Mouse (Mus musculus): Measurements from ENCODE around the gene Stag3. TPM values are rescaled to one million over a fixed set of nuclear protein-coding genes. Genes with fewer than 3 reads are reported as not detected.

Gene Stag3
- polyA plus RNA-seq, 1 experiment from 2014 or later: 0.41 TPM

DNA sequence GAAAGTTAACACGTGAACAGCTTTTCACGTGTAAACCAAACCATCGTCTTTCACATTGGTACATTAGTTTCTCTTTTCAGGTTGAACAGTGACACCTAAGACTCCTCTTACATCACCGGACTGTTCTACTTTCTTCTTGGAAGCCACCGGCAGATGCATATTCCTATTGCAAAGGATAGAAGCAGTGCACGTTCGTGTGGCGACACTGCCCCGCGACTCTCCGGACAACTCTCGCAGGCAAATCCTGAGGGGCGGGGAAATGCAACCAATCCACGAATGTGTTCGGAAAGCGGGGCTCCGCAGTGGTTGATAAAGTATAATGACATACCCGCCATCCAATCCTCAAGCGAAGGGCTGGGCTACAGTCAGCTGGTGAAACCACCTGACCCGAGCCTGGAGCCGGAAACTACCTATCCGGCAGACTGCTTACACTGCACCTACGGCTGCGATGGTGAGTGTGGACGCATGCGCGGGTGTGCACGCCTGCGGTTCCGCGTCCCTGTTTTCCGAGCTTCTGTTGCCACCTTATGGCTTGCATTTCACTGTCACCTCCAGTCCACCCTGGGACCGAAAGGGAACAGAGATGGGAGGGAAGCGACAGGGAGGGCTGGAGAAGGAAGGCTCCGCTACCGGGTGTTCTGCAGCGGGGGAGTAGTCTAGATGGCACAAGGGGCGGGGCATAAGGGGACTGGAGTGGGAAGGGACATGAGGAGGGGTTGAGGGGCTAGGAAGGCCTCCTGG, 24.5 kb upstream of the Stag3 start, which contains the start of gene Lamtor4:
Gene Lamtor4, plus strand, starts transcription at position 130 of the 741 bp plus-strand sequence.
- Histone ChIP-seq H3K4me2 (ENCODE audit: low read depth, low read length) (peak within 1 kb of the TSS; percentile 85), H3K36me3 (replicated peaks; ENCODE audit: insufficient read depth, low read length) (peaks cover 25% of the 10 kb centered on the region), H3K4me3 (ENCODE audit: low read depth, low read length) (peak within 1 kb of the TSS; percentile 73), H3K9me3 (ENCODE audit: low read length) (no peaks in the 10 kb centered on the region), H3K9ac (replicated peaks) (peak within 1 kb of the TSS; percentile 73), H3K4me1 (ENCODE audit: insufficient read depth) (peaks cover 22% of the 10 kb centered on the region), H3K27ac (ENCODE audit: low read depth) (peak within 1 kb of the TSS; percentile 92), H3K27me3 (ENCODE audit: insufficient read depth, low read length) (no peaks in the 10 kb centered on the region)
- ATAC-seq (peak; percentile 99), DNase-seq (peak; percentile 91)
- TF ChIP-seq CTCF (IDR thresholded peaks at IDR 0.05; ENCODE audit: low read depth) (peak; percentile 53), EP300 (IDR thresholded peaks at IDR 0.05; ENCODE audit: low read depth) (peak; percentile 52; the same call in 1 of the 2 replicates)
- under 1% methylated on average over 38 of the region's 38 CpGs for WGBS (ENCODE audit: insufficient replicate concordance)

DNA sequence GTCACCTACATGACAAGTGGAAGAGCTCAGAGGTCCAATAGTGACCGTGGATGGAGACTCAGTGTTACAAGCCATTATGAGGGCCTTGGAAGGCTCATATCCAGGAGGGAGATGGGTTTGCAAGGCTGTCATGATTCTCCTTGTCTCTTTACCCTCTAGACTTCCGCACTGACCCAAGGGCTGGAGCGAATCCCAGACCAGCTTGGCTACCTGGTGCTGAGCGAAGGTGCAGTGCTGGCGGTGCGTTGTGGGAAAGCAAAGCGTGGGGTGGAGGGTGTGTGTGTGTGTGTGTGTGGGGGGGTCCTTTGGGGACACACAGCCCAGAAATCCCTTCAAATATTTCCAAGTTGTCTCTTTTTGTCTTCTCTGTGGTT, 24.0 kb upstream of the Stag3 start:
- WGBS (ENCODE audit: insufficient replicate concordance): 6% methylated on average over 7 of the region's 7 CpGs
- no peak for DNase-seq
- peak overlapping the region; percentile 92 for H3K27ac ChIP-seq (ENCODE audit: low read depth)
- peak overlapping the region; percentile 73 for H3K9ac ChIP-seq (replicated peaks)
- H3K9me3 ChIP-seq (ENCODE audit: low read length): no peaks in the 10 kb centered on the region
- peaks cover 25% of the 10 kb centered on the region for H3K4me1 ChIP-seq (ENCODE audit: insufficient read depth)
- H3K4me2 ChIP-seq (ENCODE audit: low read depth, low read length): peak overlapping the region; percentile 85
- H3K36me3 ChIP-seq (replicated peaks; ENCODE audit: insufficient read depth, low read length): peaks cover 29% of the 10 kb centered on the region
- no peak for TF ChIP-seq EP300 (IDR thresholded peaks at IDR 0.05; ENCODE audit: low read depth)
- no peak for TF ChIP-seq CTCF (IDR thresholded peaks at IDR 0.05; ENCODE audit: low read depth)
- H3K4me3 ChIP-seq (ENCODE audit: low read depth, low read length): peak overlapping the region; percentile 73
- no peak for ATAC-seq
- no peaks in the 10 kb centered on the region for H3K27me3 ChIP-seq (ENCODE audit: insufficient read depth, low read length)

DNA sequence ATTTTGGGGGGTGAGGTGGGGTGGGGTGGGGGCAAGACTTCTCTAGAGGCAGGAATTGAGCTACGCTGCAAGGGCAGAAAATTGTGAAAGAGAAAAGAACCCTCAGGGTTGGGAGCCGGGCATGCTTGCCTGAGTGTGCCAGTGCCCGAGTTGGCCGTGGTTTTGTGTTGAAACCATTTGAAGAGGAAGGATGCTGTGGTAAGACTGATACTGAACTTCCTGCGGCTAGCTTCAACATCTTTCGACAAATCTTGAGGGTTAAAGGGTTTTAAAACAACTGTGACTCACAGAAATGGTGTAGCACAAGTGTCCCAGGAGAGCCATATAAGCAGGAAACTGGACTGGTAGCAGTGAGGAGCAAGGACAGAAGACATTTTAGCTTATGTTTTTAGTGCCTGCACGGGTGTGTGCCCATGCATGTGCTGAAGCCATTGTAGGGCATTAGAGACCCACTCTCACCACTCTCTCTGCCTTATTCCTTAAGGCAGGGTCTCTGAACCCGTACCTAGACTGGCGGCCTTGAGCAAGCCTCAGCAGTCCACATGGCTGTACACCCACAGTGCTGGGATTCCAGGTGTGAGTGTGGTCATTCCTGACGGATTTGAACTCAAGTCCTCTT, 23.0 kb upstream of the Stag3 start:
- peak; percentile 42 for DNase-seq

DNA sequence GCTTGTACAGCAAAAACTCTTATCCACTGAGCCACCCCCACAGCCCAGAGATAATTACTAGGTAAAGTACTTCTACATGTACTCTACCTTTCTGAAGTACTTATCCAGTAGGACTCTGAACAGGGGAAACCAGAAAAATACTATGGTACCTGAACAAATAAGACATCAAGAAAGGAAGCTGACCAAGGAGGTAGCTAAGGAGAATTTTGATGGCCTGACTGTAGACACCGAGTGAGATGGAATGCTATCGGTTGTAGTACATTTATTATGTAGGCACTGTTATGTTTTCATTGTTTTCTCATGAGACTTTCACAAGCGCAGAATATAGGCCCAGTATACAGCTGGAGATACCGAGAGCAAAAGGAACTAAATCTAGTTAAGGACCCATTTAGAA, 22.5 kb upstream of the Stag3 start:
- Histone ChIP-seq H3K4me1 (ENCODE audit: insufficient read depth) (peaks cover 34% of the 10 kb centered on the region), H3K4me2 (ENCODE audit: low read depth, low read length) (peak overlapping the region; percentile 51), H3K4me3 (ENCODE audit: low read depth, low read length) (no peak overlapping the region), H3K36me3 (replicated peaks; ENCODE audit: insufficient read depth, low read length) (peaks cover 33% of the 10 kb centered on the region), H3K9me3 (ENCODE audit: low read length) (no peaks in the 10 kb centered on the region), H3K27me3 (ENCODE audit: insufficient read depth, low read length) (no peaks in the 10 kb centered on the region), H3K9ac (replicated peaks) (no peak overlapping the region), H3K27ac (ENCODE audit: low read depth) (peak overlapping the region; percentile 81)
- WGBS (ENCODE audit: insufficient replicate concordance): 74% methylated on average over 4 of the region's 4 CpGs
- ATAC-seq: no peak
- DNase-seq: no peak
- no peak for TF ChIP-seq CTCF (IDR thresholded peaks at IDR 0.05; ENCODE audit: low read depth)
- TF ChIP-seq EP300 (IDR thresholded peaks at IDR 0.05; ENCODE audit: low read depth): no peak

More for the DNA sequence above, 23.0 kb upstream of the Stag3 start:
- Histone ChIP-seq H3K4me3 (ENCODE audit: low read depth, low read length) (peak overlapping the region; percentile 73; the same call in 1 of the 2 replicates), H3K9me3 (ENCODE audit: low read length) (no peaks in the 10 kb centered on the region), H3K36me3 (replicated peaks; ENCODE audit: insufficient read depth, low read length) (peaks cover 33% of the 10 kb centered on the region), H3K27me3 (ENCODE audit: insufficient read depth, low read length) (no peaks in the 10 kb centered on the region), H3K27ac (ENCODE audit: low read depth) (peak overlapping the region; percentile 92), H3K4me1 (ENCODE audit: insufficient read depth) (peaks cover 30% of the 10 kb centered on the region), H3K4me2 (ENCODE audit: low read depth, low read length) (peak overlapping the region; percentile 85), H3K9ac (replicated peaks) (no peak overlapping the region)
- TF ChIP-seq EP300 (IDR thresholded peaks at IDR 0.05; ENCODE audit: low read depth) (0 out of 2 replicates have a peak, but pooled peaks have one; percentile 23), CTCF (IDR thresholded peaks at IDR 0.05; ENCODE audit: low read depth) (no peak)
- no peak for ATAC-seq
- 43% methylated on average over 10 of the region's 10 CpGs for WGBS (ENCODE audit: insufficient replicate concordance)

DNA sequence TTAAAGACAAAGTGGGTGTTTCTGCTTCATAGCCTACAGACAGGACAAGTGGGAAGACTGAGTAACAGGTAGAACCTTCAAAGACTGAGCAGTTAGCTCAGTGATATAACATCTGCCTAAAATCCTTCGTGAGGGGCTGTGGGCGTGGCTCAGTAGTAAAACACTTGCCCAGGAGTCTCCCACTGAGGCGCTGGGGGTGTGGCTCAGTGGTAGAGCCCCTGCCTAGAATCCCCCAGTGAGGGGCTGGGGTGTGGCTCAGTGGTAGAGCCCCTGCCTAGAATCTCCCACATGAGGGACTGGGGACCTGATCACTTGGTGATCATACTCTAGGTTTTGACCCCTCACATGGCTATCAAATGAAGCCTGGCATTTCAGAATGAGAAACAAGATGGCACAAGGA, 22.0 kb upstream of the Stag3 start:
- DNase-seq: no peak
- no peak for ATAC-seq
- Histone ChIP-seq H3K4me1 (ENCODE audit: insufficient read depth) (peaks cover 39% of the 10 kb centered on the region), H3K9me3 (ENCODE audit: low read length) (no peaks in the 10 kb centered on the region), H3K4me2 (ENCODE audit: low read depth, low read length) (peak overlapping the region; percentile 51), H3K27ac (ENCODE audit: low read depth) (peak overlapping the region; percentile 81), H3K36me3 (replicated peaks; ENCODE audit: insufficient read depth, low read length) (peaks cover 33% of the 10 kb centered on the region), H3K4me3 (ENCODE audit: low read depth, low read length) (no peak overlapping the region), H3K9ac (replicated peaks) (0 out of 2 replicates have a peak overlapping the region, but pooled peaks have one; percentile 6), H3K27me3 (ENCODE audit: insufficient read depth, low read length) (no peaks in the 10 kb centered on the region)
- 50% methylated on average over 3 of the region's 3 CpGs for WGBS (ENCODE audit: insufficient replicate concordance)
- TF ChIP-seq EP300 (IDR thresholded peaks at IDR 0.05; ENCODE audit: low read depth) (no peak), CTCF (IDR thresholded peaks at IDR 0.05; ENCODE audit: low read depth) (no peak)

DNA sequence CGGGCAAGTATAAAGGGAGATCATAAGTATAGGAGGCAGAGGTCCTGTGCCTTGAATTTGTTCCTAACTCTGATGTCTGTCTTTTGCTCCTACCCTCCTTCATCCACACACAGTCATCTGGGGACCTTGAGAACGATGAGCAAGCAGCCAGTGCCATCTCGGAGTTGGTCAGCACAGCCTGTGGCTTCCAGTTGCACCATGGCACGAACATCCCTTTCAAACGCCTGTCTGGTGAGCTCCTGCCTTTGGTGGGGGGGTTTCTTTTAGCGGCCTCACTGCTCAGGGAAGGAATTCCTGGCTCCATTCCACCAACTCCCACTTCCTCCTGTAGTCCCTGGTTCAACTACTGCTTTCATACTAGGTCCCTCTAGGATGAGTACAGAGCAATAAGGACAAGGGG, 21.5 kb upstream of the Stag3 start:
- Histone ChIP-seq H3K27ac (ENCODE audit: low read depth) (peak overlapping the region; percentile 81; the same call in 1 of the 2 replicates), H3K4me2 (ENCODE audit: low read depth, low read length) (peak overlapping the region; percentile 51; the same call in 1 of the 2 replicates), H3K4me3 (ENCODE audit: low read depth, low read length) (no peak overlapping the region), H3K36me3 (replicated peaks; ENCODE audit: insufficient read depth, low read length) (peaks cover 33% of the 10 kb centered on the region), H3K27me3 (ENCODE audit: insufficient read depth, low read length) (no peaks in the 10 kb centered on the region), H3K9me3 (ENCODE audit: low read length) (no peaks in the 10 kb centered on the region), H3K4me1 (ENCODE audit: insufficient read depth) (peaks cover 44% of the 10 kb centered on the region), H3K9ac (replicated peaks) (no peak overlapping the region)
- ATAC-seq: no peak
- DNase-seq: no peak
- TF ChIP-seq EP300 (IDR thresholded peaks at IDR 0.05; ENCODE audit: low read depth): no peak
- TF ChIP-seq CTCF (IDR thresholded peaks at IDR 0.05; ENCODE audit: low read depth): no peak
- 74% methylated on average over 6 of the region's 6 CpGs for WGBS (ENCODE audit: insufficient replicate concordance)
